Mouse (Mus musculus) myocyte (in vitro differentiated cells): ENCODE measurements around the gene Tlr5.
A peak's percentile ranks its signal among the peaks of the same experiment; 100 is the strongest.

Source experiments
- POLR2A ChIP-seq: IDR thresholded peaks from one replicate; pipeline ENCODE4 v1.6.1; 2011; ENCODE audit warnings: low read depth, mild to moderate bottlenecking, control low read depth, moderate library complexity; ENCODE audit not compliant: insufficient read length
- POLR2AphosphoS2 ChIP-seq: IDR thresholded peaks from one replicate; pipeline ENCODE4 v1.6.1; 2011; ENCODE audit warnings: low read depth, control low read depth; ENCODE audit not compliant: insufficient read length
- REST ChIP-seq: IDR thresholded peaks from one replicate; pipeline ENCODE4 v1.6.1; 2011; ENCODE audit warnings: mild to moderate bottlenecking, control low read depth, moderate library complexity; ENCODE audit not compliant: insufficient read depth, insufficient read length
- SRF ChIP-seq: IDR thresholded peaks from one replicate; pipeline ENCODE4 v1.6.1; 2011; ENCODE audit warnings: low read depth; ENCODE audit not compliant: control insufficient read depth, insufficient read length

GRCm38 (mm10) chr1:182982995-182983394, 28.4 kb downstream of the Tlr5 start:
- TF ChIP-seq REST (no peak), POLR2A (peak; percentile 69), SRF (no peak), POLR2AphosphoS2 (peak; percentile 48)
